Mouse (Mus musculus) cerebellum, postnatal 14 days (tissue): ENCODE results near the gene Cabp4.

Experiments used
- DNase-seq, 2 experiments: peaks; one replicate each; pipeline ENCODE4 v3.0.0; 2021; ENCODE audit warnings: mixed read lengths in 2 of 2

Gene Cabp4

DNA sequence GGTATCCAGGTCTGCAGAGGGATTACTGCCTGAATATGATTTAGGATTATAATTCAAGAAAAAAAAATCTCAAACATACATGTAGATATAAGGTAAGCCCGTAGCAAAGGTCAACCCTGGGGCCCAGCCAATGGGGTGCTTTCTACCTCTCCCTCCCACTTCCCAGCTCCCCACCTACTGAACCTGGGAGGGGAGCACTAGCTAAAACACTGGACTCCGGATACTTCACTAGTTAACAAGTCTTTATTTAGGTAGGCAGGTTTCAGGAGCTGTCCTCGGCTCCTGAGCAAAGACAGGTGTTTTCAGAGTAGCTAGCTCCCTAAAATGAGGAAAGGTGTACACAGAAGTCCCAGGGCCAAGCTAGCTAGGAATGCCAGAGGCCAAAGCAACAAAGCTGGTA, 20.3 kb upstream of the Cabp4 start:
- DNase-seq = no peak

DNA sequence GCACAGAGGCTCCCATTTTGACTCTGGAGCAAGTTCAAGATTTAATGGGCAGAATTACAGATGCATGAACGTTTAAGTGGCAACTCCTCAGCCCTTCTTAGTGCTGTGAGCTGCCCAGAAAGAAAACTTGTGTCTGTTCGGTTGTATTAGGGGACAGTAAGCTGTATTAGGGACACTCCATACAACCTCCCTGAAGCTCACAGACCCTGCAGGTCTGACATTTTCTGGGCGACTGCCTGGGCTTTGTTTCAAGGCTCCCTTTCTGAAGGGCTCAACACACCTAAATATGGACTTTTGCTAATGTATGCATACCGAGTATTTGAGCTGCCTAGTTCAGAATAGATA, 19.7 kb upstream of the Cabp4 start:
- DNase-seq = no peak

DNA sequence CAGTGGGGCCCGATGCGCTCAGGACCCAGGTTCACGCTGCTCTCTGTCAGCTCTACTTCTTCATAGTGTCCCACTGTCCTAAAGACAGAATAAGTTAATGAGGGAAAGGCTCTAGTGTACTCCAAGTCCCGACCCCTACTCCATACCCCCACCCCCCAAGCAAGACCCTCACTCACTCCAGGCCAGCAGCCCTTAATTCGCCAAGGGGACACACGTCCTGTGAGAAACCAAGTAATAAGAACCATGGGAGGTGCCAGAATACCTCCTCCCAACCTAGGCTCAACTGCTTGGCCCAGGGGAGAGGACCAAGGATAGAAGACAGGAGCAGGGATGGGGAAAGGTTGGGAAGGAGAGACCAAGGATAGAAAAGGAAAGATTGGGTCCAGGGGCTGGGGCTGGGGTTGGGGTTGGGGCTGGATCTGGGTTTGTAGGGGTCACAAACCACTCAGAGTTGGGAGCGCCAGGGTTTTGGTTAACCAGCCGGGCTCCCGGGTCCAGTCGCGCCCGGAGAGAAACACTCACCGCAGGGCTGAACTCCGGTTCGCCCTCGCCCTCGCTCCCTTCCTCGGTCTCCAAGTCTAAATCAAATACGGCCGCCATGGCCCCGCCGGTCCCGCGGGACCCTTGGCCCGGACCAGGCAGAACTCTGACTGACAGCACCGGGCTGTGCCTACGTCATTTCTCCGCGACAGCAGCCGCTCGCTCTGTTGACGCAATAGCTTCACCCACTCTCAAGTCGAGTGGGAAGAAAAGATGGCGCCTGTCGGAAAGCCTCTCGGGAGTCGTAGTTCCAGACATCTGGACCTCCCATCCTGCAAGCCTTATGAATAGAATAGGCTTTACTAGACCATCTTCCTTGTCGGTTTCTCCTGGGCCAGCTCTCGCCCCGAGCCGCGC, 19.1 kb upstream of the Cabp4 start, which contains the start of gene Rps6kb2:
Rps6kb2 (minus strand) TSS at position 709 of the 897 bp plus-strand sequence.
- DNase-seq = peak; percentile 97 to 98

DNA sequence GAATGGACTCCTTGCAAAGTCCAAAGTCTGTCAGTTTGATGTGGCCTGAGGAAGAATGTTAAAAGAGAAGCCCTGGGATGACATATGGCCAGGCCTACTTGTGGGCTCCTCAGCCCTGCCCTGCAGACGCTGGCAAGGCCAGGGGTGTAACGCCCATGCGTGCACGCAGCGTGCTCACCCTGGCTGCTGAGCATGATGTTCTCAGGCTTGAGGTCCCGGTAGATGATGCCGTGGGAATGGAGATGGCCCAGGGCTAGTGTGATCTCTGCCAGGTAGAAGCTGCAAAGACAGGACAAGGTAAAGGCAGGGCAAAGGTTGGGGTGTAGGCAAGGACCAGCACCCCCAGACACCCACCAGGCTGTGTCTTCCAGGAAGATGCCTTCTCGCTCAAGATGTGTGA, 15.2 kb upstream of the Cabp4 start:
- no peak for DNase-seq

DNA sequence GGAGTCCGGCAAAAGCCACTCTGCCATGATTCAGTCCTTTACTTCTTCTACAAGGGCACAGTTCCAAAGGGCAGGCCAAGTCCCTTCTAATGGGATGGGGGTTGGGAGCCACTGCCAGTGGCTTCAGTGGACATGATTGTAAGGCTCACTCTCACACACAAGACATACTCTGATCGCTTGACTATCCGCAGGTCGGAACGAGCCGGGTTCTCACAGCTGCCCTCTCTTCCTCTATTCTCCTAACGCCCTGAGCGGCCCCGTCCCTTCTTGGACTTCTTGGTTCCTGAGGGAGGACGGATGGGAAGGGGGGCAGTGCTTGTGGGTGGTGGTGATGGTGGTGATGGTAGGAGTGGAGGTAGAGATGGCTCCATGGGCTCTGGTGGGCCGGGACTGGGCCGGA, 12.9 kb upstream of the Cabp4 start:
- no peak for DNase-seq

DNA sequence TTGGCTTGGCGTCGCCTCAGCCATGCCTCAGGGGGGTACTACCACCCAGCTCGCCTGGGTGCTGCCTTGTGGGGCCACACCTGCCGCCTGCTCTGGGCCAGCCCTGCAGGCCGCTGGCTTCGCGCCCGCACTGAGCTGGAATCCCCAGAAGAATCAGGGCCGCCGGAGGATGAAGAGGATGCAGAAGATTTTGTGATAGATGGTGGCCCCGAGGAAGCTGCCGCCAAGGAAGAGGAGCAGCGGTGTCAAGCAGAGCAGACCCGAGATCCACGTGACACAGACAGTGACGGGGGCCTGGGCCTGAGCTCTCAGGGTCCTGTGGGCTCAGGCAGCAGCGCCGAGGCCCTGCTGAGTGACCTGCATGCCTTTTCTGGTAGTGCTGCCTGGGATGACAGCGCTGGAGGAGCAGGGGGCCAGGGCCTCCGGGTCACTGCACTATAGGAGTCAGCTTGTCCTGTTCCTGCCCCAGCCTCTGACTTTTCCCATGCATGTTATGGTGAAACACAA, 12.3 kb upstream of the Cabp4 start:
- DNase-seq = peak in 1 of 2 experiments; percentile 19

DNA sequence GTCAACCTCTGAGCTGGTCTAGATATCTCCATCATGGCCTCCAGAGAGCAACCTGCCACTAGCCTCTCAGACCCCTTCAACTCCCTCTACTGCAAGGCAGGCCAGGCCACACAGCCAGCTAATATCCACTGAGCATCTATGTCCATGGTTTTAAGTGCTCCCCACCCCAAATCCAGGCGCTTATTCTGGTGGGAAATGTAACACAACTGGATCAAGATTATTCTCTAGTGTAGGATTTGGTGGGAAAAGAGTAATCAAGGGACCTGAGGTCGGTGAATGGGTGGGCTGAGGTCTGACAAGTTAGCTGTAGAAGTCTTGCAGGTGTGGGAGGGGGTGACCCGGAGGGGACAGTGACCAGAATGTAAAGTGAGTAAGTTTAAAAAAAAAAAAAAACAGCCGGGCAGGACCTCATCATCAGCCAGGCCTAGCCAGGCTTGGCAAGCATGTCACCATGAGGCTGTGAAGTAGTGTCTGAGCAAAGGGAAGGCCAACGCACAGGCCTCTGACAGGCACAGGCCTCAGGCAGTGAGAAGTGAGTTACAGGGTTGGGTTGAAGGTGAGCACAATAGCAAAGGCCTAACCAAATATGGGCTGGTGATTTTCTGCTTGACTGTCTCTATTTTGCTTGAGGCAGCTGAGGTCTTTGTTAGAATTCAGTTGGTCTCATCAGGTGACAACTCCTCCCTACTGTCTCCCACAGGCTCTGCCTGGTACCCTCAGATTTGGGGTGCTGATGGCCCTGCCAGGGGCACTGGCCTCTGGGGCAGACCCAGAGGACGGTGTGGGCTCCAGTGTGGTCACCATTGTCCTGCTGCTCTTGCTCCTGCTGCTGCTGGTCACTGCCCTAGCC, 11.6 kb upstream of the Cabp4 start:
- DNase-seq = no peak

DNA sequence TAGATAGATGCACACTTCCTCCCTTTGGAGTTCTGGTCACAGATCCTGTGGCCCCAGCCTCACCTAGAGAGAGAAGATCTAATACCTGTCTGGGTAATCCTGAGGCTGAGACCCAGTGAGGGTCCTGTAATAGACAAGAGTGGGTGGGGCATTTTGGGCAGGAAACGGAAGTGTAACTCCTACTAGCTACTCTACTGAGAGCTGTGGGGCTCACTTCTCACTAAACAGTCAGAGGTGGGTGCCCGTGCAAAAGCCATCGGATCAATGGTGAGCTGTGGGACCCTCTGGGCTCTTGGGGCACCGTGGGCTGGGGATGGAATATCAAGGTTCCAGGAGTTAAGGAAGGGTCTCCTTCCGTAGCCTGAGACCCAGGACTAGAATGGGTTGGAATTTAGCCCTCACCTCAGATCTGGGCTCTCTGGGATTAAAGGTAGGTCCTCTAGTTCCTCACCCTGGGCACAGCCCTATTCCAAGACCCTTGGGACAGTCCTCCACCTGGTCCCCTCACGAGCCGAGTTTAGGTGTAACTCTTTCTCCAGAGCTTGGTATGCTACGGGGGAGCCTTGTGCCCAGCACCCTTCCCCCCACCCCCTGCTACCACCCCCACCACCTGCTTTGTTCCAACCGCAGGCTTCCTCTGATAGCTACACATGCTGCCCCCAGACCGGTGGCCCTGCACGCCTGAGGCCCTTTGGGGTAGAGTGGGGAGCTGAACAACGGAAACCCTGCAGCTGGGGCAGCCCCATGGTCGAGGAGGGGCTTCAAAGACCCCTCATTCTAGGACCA, 10.8 kb upstream of the Cabp4 start:
- peak in 1 of 2 experiments; percentile 17 for DNase-seq

DNA sequence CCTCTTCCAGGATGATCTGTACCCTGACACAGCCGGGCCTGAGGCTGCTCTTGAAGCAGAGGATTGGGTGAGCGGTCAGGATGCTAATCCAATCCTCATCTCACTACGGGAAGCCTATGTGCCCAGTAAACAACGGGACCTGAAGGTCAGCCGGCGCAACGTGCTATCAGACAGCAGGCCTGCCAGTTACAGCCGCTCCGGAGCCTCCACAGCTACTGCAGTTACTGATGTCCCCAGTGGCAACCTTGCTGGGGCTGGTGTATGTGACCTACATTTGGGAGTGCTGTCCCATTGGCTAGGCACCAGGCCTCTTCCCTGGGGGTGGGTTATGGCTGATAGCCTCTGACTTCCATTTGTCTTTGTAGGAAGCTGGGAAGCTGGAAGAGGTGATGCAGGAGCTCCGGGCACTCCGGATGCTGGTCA, 9.4 kb upstream of the Cabp4 start, which contains the start of gene Ptprcap:
Ptprcap (plus strand) TSS at position 373 of the 423 bp plus-strand sequence.
- DNase-seq = peak; percentile 68 to 78

DNA sequence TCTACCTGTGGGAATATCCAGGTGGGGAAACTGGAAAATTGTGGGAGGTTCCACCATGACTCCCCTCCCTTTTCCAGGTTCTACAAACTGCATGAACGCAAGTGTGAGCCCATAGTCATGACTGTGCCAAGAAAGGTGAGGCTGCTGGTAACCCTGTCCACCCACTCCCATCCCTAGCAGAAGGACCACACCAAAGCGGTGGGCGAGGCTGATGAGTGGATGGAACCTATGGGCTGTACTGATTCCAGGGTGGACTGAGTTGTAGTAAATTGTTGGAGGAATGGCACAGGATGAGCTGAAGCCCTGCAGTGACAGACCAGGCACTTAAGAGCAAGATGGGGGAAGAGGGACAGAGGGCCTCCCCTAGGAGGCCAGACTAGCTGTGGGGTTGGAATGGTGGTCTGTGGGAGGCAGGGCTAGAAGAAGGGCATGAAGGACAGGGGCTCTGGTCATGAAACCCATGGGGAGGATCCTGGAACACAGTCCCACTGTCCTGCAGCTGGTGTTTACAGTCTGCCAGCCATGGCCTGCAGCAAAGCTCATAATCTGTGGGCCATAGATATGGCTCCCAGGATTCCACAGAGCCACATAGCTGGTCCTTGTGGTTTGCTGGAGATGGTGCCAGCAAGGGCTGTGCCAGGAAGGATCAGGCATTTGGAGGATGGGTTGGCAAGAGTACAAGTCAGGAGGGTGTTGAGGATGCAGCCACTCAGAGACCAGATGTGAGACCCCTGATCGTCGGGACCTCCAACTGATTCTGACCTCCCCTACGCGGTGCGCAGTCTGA, 8.8 kb upstream of the Cabp4 start:
- DNase-seq = peak; percentile 61 to 68

DNA sequence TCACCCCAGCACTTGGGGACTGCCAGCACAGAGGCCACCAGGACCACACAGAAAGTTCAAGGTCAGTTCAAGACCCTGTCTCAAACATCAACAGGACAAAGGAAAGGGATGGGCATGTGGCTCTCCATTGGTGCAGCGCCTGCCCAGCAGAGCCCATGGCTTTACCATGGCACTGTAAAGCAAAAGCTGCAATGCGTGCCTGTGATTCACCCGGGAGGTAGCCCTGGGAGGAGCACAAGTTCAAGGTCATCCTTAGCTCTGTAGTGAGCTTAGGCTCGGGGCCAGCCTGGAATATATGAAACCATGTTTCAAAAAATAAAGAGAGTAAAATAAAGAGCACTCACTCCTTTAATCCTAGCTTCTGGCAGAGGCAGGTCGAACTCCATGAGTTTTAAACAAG, 8.1 kb upstream of the Cabp4 start:
- no peak for DNase-seq

DNA sequence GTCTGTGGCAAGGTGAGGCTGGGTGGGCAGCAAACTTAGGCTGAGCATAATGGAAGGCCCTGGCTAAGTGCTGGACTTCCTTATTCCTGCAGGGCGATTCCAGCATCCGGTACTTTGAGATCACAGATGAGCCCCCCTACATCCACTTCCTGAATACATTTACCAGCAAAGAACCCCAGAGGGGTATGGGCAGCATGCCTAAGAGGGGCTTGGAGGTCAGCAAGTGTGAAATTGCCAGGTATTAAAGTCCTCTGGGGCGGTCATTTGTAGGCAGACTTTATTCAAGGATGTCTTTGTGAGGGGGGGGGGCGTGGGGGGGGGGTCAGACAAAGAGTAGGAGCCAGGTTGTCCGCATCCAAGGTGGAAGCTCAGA, 7.6 kb upstream of the Cabp4 start:
- DNase-seq = no peak

DNA sequence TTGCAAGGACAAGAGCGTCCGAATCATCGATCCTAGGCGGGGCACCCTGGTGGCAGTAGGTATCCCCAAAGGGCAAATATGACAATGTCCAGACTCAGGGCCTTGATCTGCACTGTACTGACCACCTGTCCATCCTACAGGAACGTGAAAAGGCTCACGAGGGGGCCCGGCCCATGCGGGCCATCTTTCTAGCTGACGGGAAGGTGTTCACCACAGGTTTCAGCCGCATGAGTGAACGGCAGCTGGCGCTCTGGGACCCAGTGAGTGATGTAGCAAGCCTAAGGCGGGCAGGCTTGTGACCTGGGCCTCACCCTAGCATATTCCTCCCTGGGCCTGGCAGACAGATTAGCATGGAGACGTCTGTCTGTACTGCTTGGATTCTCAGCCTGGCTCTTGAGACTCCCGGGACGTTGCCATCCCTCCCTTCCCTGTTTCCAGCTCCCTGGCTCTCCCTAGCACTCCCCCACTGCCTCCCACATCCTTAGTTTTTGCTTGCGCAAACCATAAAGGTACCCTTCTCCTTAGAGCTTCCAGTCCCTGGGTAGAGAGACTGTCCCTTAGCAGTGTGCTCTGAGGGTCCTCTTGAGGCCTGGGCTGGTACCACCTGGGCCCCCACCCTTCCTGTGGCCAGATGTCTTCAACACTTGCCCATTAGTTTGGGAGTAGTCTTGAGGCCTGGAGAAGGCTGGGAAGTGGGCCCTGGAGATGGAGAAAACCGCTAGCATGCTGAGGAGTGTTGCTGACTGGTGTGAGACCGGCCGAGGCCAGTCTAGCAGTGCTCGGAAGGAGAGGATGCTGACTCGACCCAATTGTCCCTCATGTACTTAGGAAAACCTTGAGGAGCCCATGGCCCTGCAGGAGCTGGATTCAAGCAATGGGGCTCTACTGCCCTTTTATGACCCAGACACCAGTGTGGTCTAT, 7.0 kb upstream of the Cabp4 start:
- no peak for DNase-seq

DNA sequence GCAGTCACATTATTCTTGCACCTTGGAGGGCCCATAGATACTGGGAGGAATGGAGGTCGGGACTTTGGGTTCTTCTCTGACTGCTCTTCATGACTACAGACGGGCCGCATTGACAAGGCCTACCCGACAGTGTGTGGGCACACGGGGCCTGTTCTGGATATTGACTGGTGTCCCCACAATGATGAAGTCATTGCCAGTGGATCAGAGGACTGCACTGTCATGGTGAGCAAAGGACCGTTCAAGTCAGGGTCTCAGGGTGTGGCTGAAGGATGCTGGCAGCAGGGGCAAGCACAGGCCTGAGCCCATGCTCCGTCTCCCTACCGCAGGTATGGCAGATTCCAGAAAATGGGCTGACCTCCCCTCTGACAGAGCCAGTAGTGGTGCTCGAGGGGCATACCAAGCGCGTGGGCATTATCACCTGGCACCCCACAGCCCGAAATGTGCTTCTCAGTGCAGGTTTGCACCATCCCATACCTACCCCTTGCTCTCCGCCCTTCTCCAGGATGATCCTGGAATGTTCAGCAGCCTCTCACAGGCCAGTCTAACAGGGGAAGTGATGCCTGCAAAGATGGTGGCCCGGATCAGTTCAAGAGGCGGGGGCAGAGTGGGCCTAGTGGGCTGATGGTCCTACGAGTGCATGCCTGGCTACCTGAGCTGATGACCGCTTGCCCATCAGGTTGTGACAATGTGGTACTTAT, 6.1 kb upstream of the Cabp4 start:
- DNase-seq = no peak

DNA sequence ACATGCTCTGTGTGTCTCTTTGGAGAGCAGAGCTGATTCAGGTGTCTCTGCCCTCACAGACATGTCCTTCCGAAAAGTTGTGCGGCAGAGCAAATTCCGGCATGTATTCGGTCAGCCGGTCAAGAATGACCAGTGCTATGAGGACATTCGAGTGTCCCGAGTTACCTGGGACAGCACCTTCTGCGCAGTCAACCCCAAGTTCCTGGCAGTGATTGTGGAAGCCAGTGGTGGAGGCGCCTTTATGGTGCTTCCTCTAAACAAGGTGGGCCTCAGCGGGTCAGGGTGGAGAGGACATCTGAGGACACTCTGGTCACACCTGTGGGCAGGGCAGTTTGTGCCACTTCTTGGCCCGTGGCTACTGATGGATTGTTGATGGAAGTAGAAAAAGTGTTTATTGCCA, 5.5 kb upstream of the Cabp4 start:
- DNase-seq = no peak

DNA sequence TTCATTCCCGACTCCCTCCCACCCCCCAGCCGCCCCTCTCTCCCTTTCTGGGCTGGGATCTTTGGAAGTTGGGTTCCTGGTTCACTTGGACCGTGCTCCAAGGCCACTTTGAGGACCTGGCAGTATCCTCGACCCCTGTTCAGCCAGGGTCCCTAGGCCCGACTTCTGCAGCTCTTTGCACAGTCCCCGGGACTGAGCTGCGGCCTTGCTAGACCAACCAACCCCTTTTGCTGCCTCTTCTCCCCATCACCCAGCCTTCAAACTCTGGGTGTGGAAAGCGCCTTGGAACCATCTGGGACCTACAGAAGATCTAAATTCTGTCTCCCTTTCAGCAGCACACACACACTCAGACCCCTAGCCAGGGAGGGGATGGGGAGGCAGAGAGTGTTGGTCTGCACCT, 5.0 kb upstream of the Cabp4 start:
- DNase-seq = no peak

DNA sequence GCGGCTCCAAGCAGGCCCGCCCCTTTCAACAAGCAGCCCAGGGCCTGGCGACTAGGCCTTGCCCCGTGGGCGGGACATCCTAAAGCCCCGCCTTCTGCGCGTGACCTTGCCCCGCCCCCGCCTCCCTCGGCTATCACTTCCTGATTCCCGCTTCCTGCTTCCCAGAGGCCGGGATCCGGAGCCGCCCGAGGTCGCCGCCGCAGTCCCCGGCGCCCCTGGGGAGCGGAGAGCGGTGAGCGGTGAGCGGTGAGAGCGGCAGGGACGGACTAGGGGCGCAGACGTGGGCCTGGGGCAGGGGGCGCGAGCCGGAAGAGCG, 4.6 kb upstream of the Cabp4 start, which contains the start of gene Coro1b:
Coro1b (plus strand) TSS at position 129 of the 316 bp plus-strand sequence.
- peak; percentile 98 to 99 for DNase-seq

DNA sequence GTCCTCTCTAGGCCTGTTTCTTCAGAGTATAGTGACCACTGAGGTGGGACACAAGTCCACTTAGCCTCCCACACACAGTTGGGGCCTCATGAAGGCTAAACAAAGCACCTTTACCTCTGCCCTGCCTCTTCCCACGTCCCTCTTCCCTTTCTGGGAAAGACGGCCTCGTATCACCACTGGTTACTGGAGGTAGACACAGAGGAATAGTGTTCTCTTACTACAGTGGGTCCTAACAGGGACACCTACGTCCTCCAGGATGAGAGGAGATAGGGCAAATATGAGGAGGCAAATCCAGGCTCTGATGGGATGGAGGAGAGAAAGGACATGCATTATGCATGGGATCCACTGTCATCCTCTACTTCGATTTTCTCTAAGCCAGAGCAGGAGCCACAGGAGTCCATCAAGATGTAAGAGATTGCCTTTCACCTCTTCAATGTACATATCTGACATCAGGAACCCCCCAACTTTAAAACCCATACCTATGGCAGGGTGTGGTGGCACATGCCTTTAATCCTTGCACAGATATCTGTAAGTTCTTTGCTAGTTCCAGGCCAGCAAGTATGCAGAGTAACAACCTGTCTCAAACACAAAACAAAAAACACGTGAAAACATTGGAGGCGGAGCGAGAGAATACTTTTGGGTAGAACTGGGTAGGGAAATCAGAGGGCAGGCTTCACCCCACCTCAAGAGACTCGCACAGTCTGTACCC, 4.1 kb upstream of the Cabp4 start:
- DNase-seq = peak in 1 of 2 experiments; percentile 13

DNA sequence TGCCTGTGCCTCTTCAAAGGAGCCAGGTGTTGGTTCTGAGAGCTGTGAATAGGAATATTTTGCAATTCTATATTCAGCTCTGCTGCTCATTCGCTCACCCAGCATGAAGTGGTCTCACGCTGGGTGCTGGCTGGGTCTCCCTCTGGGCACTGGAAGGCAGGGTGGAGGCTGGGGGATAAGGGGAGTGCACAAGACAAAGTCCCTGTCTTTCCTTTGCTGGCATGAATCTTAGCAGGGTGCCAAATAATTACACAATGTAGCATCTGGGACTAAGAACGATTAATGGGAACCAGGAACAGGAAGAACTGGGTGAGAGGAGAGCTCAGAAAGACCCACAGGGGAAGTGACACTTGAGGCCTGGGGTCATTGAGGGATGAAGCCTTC, 3.2 kb upstream of the Cabp4 start:
- no peak for DNase-seq
